24 mouse cellular contexts compared by ENCODE assay signal in genomic region chr1:89443512-89443911, GRCm38 (mm10). TPM values are rescaled to one million over a fixed set of nuclear protein-coding genes. Genes with fewer than 3 reads are reported as not detected.
DNase-seq lines count a peak whose midpoint lies in the region; ATAC-seq and TF ChIP-seq lines count a peak whose summit lies in the region.
"Had no signal": no experiment of that assay in that cellular context is flagged by ENCODE, and none has a peak within 500 bp of the region (broad histone marks: within the 10 kb centered on the region; RNA-seq: fewer than 3 reads in every experiment).

No protein-coding gene starts in this region.

- 40% methylated on average over 9 of the region's 9 CpGs for WGBS in hindbrain, postnatal 0 days
- WGBS in stomach, postnatal 0 days: 77% methylated on average over 9 of the region's 9 CpGs

- H3K27me3 ChIP-seq in hindbrain, postnatal 0 days (ENCODE audit: insufficient read depth, low read length): no peaks in the 10 kb centered on the region
- no peaks in the 10 kb centered on the region for H3K27me3 ChIP-seq in stomach, postnatal 0 days (ENCODE audit: control insufficient read depth, insufficient read depth, low read length)
- H3K27me3 ChIP-seq: embryonic facial prominence, embryonic 12.5 days; hindbrain, embryonic 15.5 days; limb, embryonic 13.5 days; liver, embryonic 13.5 days had no signal

- H3K36me3 ChIP-seq in hindbrain, postnatal 0 days (ENCODE audit: insufficient read depth, low read length): no peaks in the 10 kb centered on the region
- H3K36me3 ChIP-seq in stomach, postnatal 0 days (ENCODE audit: control insufficient read depth, insufficient read depth, low read length): no peaks in the 10 kb centered on the region
- H3K36me3 ChIP-seq: embryonic facial prominence, embryonic 12.5 days; G1E; hindbrain, embryonic 15.5 days; limb, embryonic 13.5 days; liver, embryonic 13.5 days had no signal

- H3K4me2 ChIP-seq in hindbrain, postnatal 0 days (ENCODE audit: low read depth, low read length): no peak overlapping the region
- H3K4me2 ChIP-seq in stomach, postnatal 0 days (replicated peaks; ENCODE audit: low read depth): no peak overlapping the region
- H3K4me2 ChIP-seq: embryonic facial prominence, embryonic 12.5 days; hindbrain, embryonic 15.5 days; limb, embryonic 13.5 days; liver, embryonic 13.5 days; lung, embryonic 14.5 days had no signal

- H3K9me3 ChIP-seq in hindbrain, postnatal 0 days (ENCODE audit: low read length): no peaks in the 10 kb centered on the region
- no peaks in the 10 kb centered on the region for H3K9me3 ChIP-seq in stomach, postnatal 0 days (ENCODE audit: control insufficient read depth, low read length)
- H3K9me3 ChIP-seq: embryonic facial prominence, embryonic 12.5 days; hindbrain, embryonic 15.5 days; limb, embryonic 13.5 days; liver, embryonic 13.5 days had no signal

- no peak overlapping the region for H3K4me3 ChIP-seq in layer of hippocampus, adult 2 months
- H3K4me3 ChIP-seq in hindbrain, postnatal 0 days (ENCODE audit: low read length): no peak overlapping the region
- no peak overlapping the region for H3K4me3 ChIP-seq in stomach, postnatal 0 days (ENCODE audit: low read depth, low read length)
- H3K4me3 ChIP-seq: embryonic facial prominence, embryonic 12.5 days; erythroblast, embryonic 14.5 days; hindbrain, embryonic 15.5 days; limb, embryonic 13.5 days; liver, embryonic 13.5 days had no signal

- no peak overlapping the region for H3K9ac ChIP-seq in hindbrain, postnatal 0 days (replicated peaks; ENCODE audit: low read length)
- H3K9ac ChIP-seq in stomach, postnatal 0 days (ENCODE audit: low read length): no peak overlapping the region
- H3K9ac ChIP-seq: embryonic facial prominence, embryonic 12.5 days; hindbrain, embryonic 15.5 days; limb, embryonic 13.5 days; liver, embryonic 13.5 days; lung, embryonic 14.5 days had no signal

- H3K4me1 ChIP-seq in hindbrain, postnatal 0 days (ENCODE audit: insufficient read depth, low read length): no peaks in the 10 kb centered on the region
- H3K4me1 ChIP-seq in stomach, postnatal 0 days (replicated peaks; ENCODE audit: control insufficient read depth, insufficient read depth): no peaks in the 10 kb centered on the region
- H3K4me1 ChIP-seq: embryonic facial prominence, embryonic 12.5 days; liver, embryonic 13.5 days had no signal

- 0 out of 2 replicates have a peak, but pooled peaks have one; percentile 21 for ATAC-seq in hindbrain, postnatal 0 days
- ATAC-seq in stomach, postnatal 0 days (ENCODE audit: low FRiP score, low TSS enrichment): no peak
- ATAC-seq: activated CD4-positive, CD25-positive, alpha-beta regulatory T cell, adult 4 months; forebrain, embryonic 16.5 days; intestine, postnatal 0 days had no signal

- DNase-seq in layer of hippocampus, adult 2 months (ENCODE audit: low spot score in 2 of 2): no peak
- no peak for DNase-seq in layer of hippocampus, postnatal 10 days (ENCODE audit: low spot score in 2 of 2)
- peak; percentile 57 to 67 for DNase-seq in cerebellum, adult 18-20 months
- peak; percentile 42 to 44 for DNase-seq in cerebellum, postnatal 36 days
- DNase-seq in hindbrain, postnatal 0 days (ENCODE audit: low spot score): no peak
- DNase-seq in testis, postnatal 10 days (ENCODE audit: low spot score): no peak
- DNase-seq in kidney, postnatal 25 days: no peak
- DNase-seq in stomach, postnatal 0 days (ENCODE audit: low spot score): no peak
- DNase-seq: adrenal gland, postnatal 25 days; gastrocnemius, postnatal 36 days; liver, embryonic 13.5 days; lung, embryonic 14.5 days; lung, postnatal 4 days; retina, postnatal 1 day; right cerebral cortex, postnatal 4 days had no signal

- no peak for TF ChIP-seq CTCF in layer of hippocampus, adult 2 months (conservative IDR thresholded peaks at IDR 0.05)
- no peak for TF ChIP-seq CTCF in hindbrain, postnatal 0 days (IDR thresholded peaks at IDR 0.05; ENCODE audit: low read depth)
- TF ChIP-seq CTCF in stomach, postnatal 0 days (IDR thresholded peaks at IDR 0.05; ENCODE audit: low read depth): no peak

- TF ChIP-seq EP300 in stomach, postnatal 0 days (optimal IDR thresholded peaks at IDR 0.05): no peak

- H3K27ac ChIP-seq in layer of hippocampus, adult 2 months: peak overlapping the region; percentile 39; the same call in 1 of the 2 replicates
- H3K27ac ChIP-seq in hindbrain, postnatal 0 days: no peak overlapping the region
- H3K27ac ChIP-seq in stomach, postnatal 0 days (replicated peaks): no peak overlapping the region
- H3K27ac ChIP-seq: embryonic facial prominence, embryonic 12.5 days; hindbrain, embryonic 15.5 days; kidney, postnatal 0 days; limb, embryonic 13.5 days; liver, embryonic 13.5 days had no signal

RNA-seq across cellular contexts. Expression of gene Agap1, which starts 11.1 kb away (rescaled TPM):
- total RNA-seq in layer of hippocampus, adult 2 months (2021): 100 to 1,000 TPM; 292 to 293 TPM
- 100 to 1,000 TPM; 313 to 315 TPM for total RNA-seq in layer of hippocampus, postnatal 10 days (2021)
- 111 and 122 TPM in 2 replicates for total RNA-seq in hindbrain, postnatal 0 days (2014; rRNA removed)
- 40.0 and 41.4 TPM in 2 replicates for polyA plus RNA-seq in hindbrain, postnatal 0 days (2015; fragmentation: Nextera tagmentation; extraction: Ambion mirVana)
- 4.2 TPM in 2 replicates for polyA plus RNA-seq in stomach, postnatal 0 days (2015; fragmentation: Nextera tagmentation; extraction: Ambion mirVana)

Comparison
In these comparisons a context has a peak if more than half of its experiments do, and no peak if none do; other contexts are left out.
1. DNase-seq: peak in cerebellum, adult 18-20 months (2 of 2) and cerebellum, postnatal 36 days (2 of 2); none in layer of hippocampus, adult 2 months (0 of 2), layer of hippocampus, postnatal 10 days (0 of 2), hindbrain, postnatal 0 days (single experiment), testis, postnatal 10 days (single experiment), kidney, postnatal 25 days (0 of 2) and stomach, postnatal 0 days (single experiment).